Mouse (Mus musculus) thymus, postnatal 25 days (tissue): ENCODE results near the gene Ube2l6.
A peak's percentile ranks its signal among the peaks of the same experiment; 100 is the strongest.

ENCODE experiments used
- DNase-seq: peaks from one replicate; pipeline ENCODE4 v3.0.0; 2022

Gene Ube2l6

GRCm38 (mm10) chr2:84798493-84798921 lies at the start of gene Ube2l6:
TSS of gene Ube2l6 (plus strand) at chr2:84798828.
- peak; percentile 42 for DNase-seq

GRCm38 (mm10) chr2:84750115-84750514 lies 48.5 kb upstream of the Ube2l6 start:
- no peak for DNase-seq

GRCm38 (mm10) chr2:84756245-84756644 lies 42.4 kb upstream of the Ube2l6 start:
- DNase-seq = no peak

GRCm38 (mm10) chr2:84757026-84757682 lies 41.5 kb upstream of the Ube2l6 start:
- DNase-seq = no peak

GRCm38 (mm10) chr2:84758542-84759127 lies 40.0 kb upstream of the Ube2l6 start:
- no peak for DNase-seq

GRCm38 (mm10) chr2:84760777-84761176 lies 37.9 kb upstream of the Ube2l6 start:
- no peak for DNase-seq

GRCm38 (mm10) chr2:84761309-84761708 lies 37.3 kb upstream of the Ube2l6 start:
- DNase-seq = no peak

GRCm38 (mm10) chr2:84761840-84762239 lies 36.8 kb upstream of the Ube2l6 start:
- no peak for DNase-seq

GRCm38 (mm10) chr2:84762295-84762694 lies 36.3 kb upstream of the Ube2l6 start:
- no peak for DNase-seq

- no peak for DNase-seq
Measured at GRCm38 (mm10) chr2:84762818-84763217, 35.8 kb upstream of the Ube2l6 start.

- no peak for DNase-seq
Measured at GRCm38 (mm10) chr2:84770501-84770900, 28.1 kb upstream of the Ube2l6 start.

GRCm38 (mm10) chr2:84772454-84772853 lies 26.2 kb upstream of the Ube2l6 start:
- DNase-seq = no peak

- DNase-seq = no peak
Measured at GRCm38 (mm10) chr2:84773195-84773594, 25.4 kb upstream of the Ube2l6 start.

GRCm38 (mm10) chr2:84774751-84775150 lies 23.9 kb upstream of the Ube2l6 start:
- DNase-seq = no peak

GRCm38 (mm10) chr2:84775241-84775640 lies 23.4 kb upstream of the Ube2l6 start, which contains the start of gene Serping1:
TSS of gene Serping1 (minus strand) at chr2:84775444.
- no peak for DNase-seq

- DNase-seq = no peak
Measured at GRCm38 (mm10) chr2:84775665-84776064, 23.0 kb upstream of the Ube2l6 start.

GRCm38 (mm10) chr2:84777706-84778105 lies 20.9 kb upstream of the Ube2l6 start:
- no peak for DNase-seq

- peak; percentile 55 for DNase-seq
Measured at GRCm38 (mm10) chr2:84779210-84779609, 19.4 kb upstream of the Ube2l6 start.

GRCm38 (mm10) chr2:84783315-84783714 lies 15.3 kb upstream of the Ube2l6 start:
- no peak for DNase-seq

- DNase-seq = no peak
Measured at GRCm38 (mm10) chr2:84783840-84784566, 14.6 kb upstream of the Ube2l6 start.

- no peak for DNase-seq
Measured at GRCm38 (mm10) chr2:84788316-84788715, 10.3 kb upstream of the Ube2l6 start.

- no peak for DNase-seq
Measured at GRCm38 (mm10) chr2:84790418-84790817, 8.2 kb upstream of the Ube2l6 start.

GRCm38 (mm10) chr2:84792516-84792915 lies 6.1 kb upstream of the Ube2l6 start:
- DNase-seq = no peak

- no peak for DNase-seq
Measured at GRCm38 (mm10) chr2:84793154-84793553, 5.5 kb upstream of the Ube2l6 start.
